Mouse (Mus musculus) kidney, embryonic 16.5 days (tissue): Measurements from ENCODE around the gene Tmem106c. TPM values are rescaled to one million over a fixed set of nuclear protein-coding genes. Genes with fewer than 3 reads are reported as not detected.

ENCODE experiments used
- ATAC-seq: fragments of 200-750 bp; cut with Nextera tagmentation; 2 replicates; pipeline ENCODE4 v1.8.0; 2017; ENCODE audit warnings: moderate TSS enrichment; ENCODE audit not compliant: low FRiP score, low TSS enrichment
- H3K27ac ChIP-seq: fragments of 300-500 bp; sonication (generic); 2 replicates; pipeline ENCODE4 v1.5.1; 2014; ENCODE audit warnings: low read length
- H3K27me3 ChIP-seq: fragments of 300-500 bp; sonication (generic); 2 replicates; pipeline ENCODE4 v1.6.1; 2014; ENCODE audit warnings: low read length, control low read depth, mixed read lengths; ENCODE audit not compliant: insufficient read depth
- H3K36me3 ChIP-seq: fragments of 300-500 bp; sonication (generic); 2 replicates; pipeline ENCODE4 v1.6.1; 2014; ENCODE audit warnings: low read length, control low read depth, mixed read lengths; ENCODE audit not compliant: insufficient read depth
- H3K4me1 ChIP-seq: fragments of 300-500 bp; sonication (generic); 2 replicates; pipeline ENCODE4 v1.6.1; 2014; ENCODE audit warnings: low read length, control low read depth, mixed read lengths; ENCODE audit not compliant: insufficient read depth
- H3K4me2 ChIP-seq: fragments of 300-500 bp; sonication (generic); replicated peaks from 2 replicates; pipeline ENCODE4 v1.6.1; 2014; ENCODE audit warnings: low read depth, low read length
- H3K4me3 ChIP-seq: fragments of 300-500 bp; sonication (generic); 2 replicates; pipeline ENCODE4 v1.5.1; 2014; ENCODE audit warnings: mild to moderate bottlenecking, low read length
- H3K9ac ChIP-seq: fragments of 300-500 bp; sonication (generic); replicated peaks from 2 replicates; pipeline ENCODE4 v1.6.1; 2014; ENCODE audit warnings: low read length
- H3K9me3 ChIP-seq: fragments of 300-500 bp; sonication (generic); 2 replicates; pipeline ENCODE4 v1.6.1; 2016; ENCODE audit warnings: low read length, control low read depth
- WGBS: fragments of 180-500 bp; shearing (Covaris S2); extraction: QIAGEN DNeasy Blood & Tissue Kit; methylation state at CpG from one replicate; pipeline ENCODE4 v1.1.7; 2014; 5-methylcytosine and 5-hydroxymethylcytosine counted together
- polyA plus RNA-seq: library from polyadenylated mRNA; unstranded; fragments of >200 nt; fragmentation: Nextera tagmentation; extraction: Ambion mirVana; gene quantifications from 2 replicates; pipeline ENCODE4 v1.2.1, GENCODE M21; 2015

Tmem106c gene
- polyA plus RNA-seq, 1 experiment from 2014 or later = 61.3 TPM

GRCm38 (mm10) chr15:97992027-97992711 is 28.2 kb downstream of the Tmem106c start:
- Histone ChIP-seq H3K9ac (peak overlapping the region; percentile 62), H3K9me3 (no peaks in the 10 kb centered on the region), H3K4me1 (peaks cover 45% of the 10 kb centered on the region), H3K36me3 (no peaks in the 10 kb centered on the region), H3K4me3 (no peak overlapping the region), H3K27me3 (no peaks in the 10 kb centered on the region), H3K4me2 (peak overlapping the region; percentile 43; the same call in 1 of the 2 replicates), H3K27ac (peak overlapping the region; percentile 86)
- ATAC-seq = no peak
- WGBS = 53% methylated on average over 13 of the region's 13 CpGs

- 0 out of 2 replicates have a peak, but pooled peaks cover 4% of the 10 kb centered on the region for H3K27me3 ChIP-seq
- peak overlapping the region; percentile 86 for H3K27ac ChIP-seq
Measured at GRCm38 (mm10) chr15:97992712-97993286, 28.8 kb downstream of the Tmem106c start.

GRCm38 (mm10) chr15:97996716-97997256 is 32.8 kb downstream of the Tmem106c start:
- Histone ChIP-seq H3K27me3 (peaks cover 42% of the 10 kb centered on the region), H3K9ac (no peak overlapping the region), H3K4me2 (no peak overlapping the region), H3K36me3 (no peaks in the 10 kb centered on the region), H3K27ac (no peak overlapping the region), H3K9me3 (no peaks in the 10 kb centered on the region), H3K4me3 (no peak overlapping the region), H3K4me1 (peaks cover 32% of the 10 kb centered on the region)
- no peak for ATAC-seq
- 69% methylated on average over 13 of the region's 13 CpGs for WGBS

More at GRCm38 (mm10) chr15:97992712-97993286, 28.8 kb downstream of the Tmem106c start:
- H3K9me3 ChIP-seq = no peaks in the 10 kb centered on the region
- peak overlapping the region; percentile 62 for H3K9ac ChIP-seq
- peaks cover 45% of the 10 kb centered on the region for H3K4me1 ChIP-seq
- 4% methylated on average over 18 of the region's 18 CpGs for WGBS
- H3K4me3 ChIP-seq = peak overlapping the region; percentile 15
- H3K4me2 ChIP-seq = peak overlapping the region; percentile 43
- no peaks in the 10 kb centered on the region for H3K36me3 ChIP-seq
- ATAC-seq = peak; percentile 94

GRCm38 (mm10) chr15:97999546-97999945 is 35.5 kb downstream of the Tmem106c start:
- Histone ChIP-seq H3K4me1 (peaks cover 44% of the 10 kb centered on the region), H3K36me3 (no peaks in the 10 kb centered on the region), H3K4me3 (no peak overlapping the region), H3K27ac (no peak overlapping the region), H3K9ac (no peak overlapping the region), H3K4me2 (no peak overlapping the region), H3K9me3 (no peaks in the 10 kb centered on the region), H3K27me3 (peaks cover 69% of the 10 kb centered on the region)
- WGBS = 21% methylated on average over 13 of the region's 13 CpGs
- no peak for ATAC-seq

- WGBS = 24% methylated on average over 7 of the region's 7 CpGs
- no peaks in the 10 kb centered on the region for H3K36me3 ChIP-seq
- no peak overlapping the region for H3K4me3 ChIP-seq
- H3K9ac ChIP-seq = no peak overlapping the region
- H3K27me3 ChIP-seq = peaks cover 73% of the 10 kb centered on the region
- no peaks in the 10 kb centered on the region for H3K9me3 ChIP-seq
- H3K27ac ChIP-seq = no peak overlapping the region
- H3K4me2 ChIP-seq = no peak overlapping the region
- ATAC-seq = no peak
- H3K4me1 ChIP-seq = peaks cover 48% of the 10 kb centered on the region
Measured at GRCm38 (mm10) chr15:97999991-98000390, 36.0 kb downstream of the Tmem106c start.

- 2% methylated on average over 37 of the region's 37 CpGs for WGBS
- H3K27me3 ChIP-seq = peaks cover 84% of the 10 kb centered on the region
- peaks cover 51% of the 10 kb centered on the region for H3K4me1 ChIP-seq
- 0 out of 2 replicates have a peak, but pooled peaks have one; percentile 39 for ATAC-seq
- peak overlapping the region; percentile 43 for H3K9ac ChIP-seq
- H3K4me3 ChIP-seq = peak overlapping the region; percentile 46
- no peaks in the 10 kb centered on the region for H3K9me3 ChIP-seq
- H3K27ac ChIP-seq = no peak overlapping the region
- H3K36me3 ChIP-seq = no peaks in the 10 kb centered on the region
- H3K4me2 ChIP-seq = peak overlapping the region; percentile 76
Measured at GRCm38 (mm10) chr15:98001321-98002112, 37.5 kb downstream of the Tmem106c start.

GRCm38 (mm10) chr15:98002113-98002990 is 38.4 kb downstream of the Tmem106c start:
- H3K27ac ChIP-seq = no peak overlapping the region
- peaks cover 93% of the 10 kb centered on the region for H3K27me3 ChIP-seq
- peaks cover 51% of the 10 kb centered on the region for H3K4me1 ChIP-seq
- no peaks in the 10 kb centered on the region for H3K36me3 ChIP-seq
- H3K9me3 ChIP-seq = no peaks in the 10 kb centered on the region
- no peak for ATAC-seq
- under 1% methylated on average over 41 of the region's 42 CpGs for WGBS
- peak overlapping the region; percentile 46 for H3K4me3 ChIP-seq
- H3K9ac ChIP-seq = peak overlapping the region; percentile 43
- peak overlapping the region; percentile 76 for H3K4me2 ChIP-seq

GRCm38 (mm10) chr15:98002991-98003821 is 39.2 kb downstream of the Tmem106c start:
- Histone ChIP-seq H3K4me2 (peak overlapping the region; percentile 76), H3K27ac (no peak overlapping the region), H3K27me3 (peaks cover 87% of the 10 kb centered on the region), H3K4me1 (peaks cover 51% of the 10 kb centered on the region), H3K9ac (peak overlapping the region; percentile 42; the same call in 1 of the 2 replicates), H3K9me3 (no peaks in the 10 kb centered on the region), H3K4me3 (peak overlapping the region; percentile 46), H3K36me3 (no peaks in the 10 kb centered on the region)
- ATAC-seq = 0 out of 2 replicates have a peak, but pooled peaks have one; percentile 10
- WGBS = 1% methylated on average over 42 of the region's 42 CpGs
